Mouse (Mus musculus): ENCODE results near the gene Me3. TPM values are rescaled to one million over a fixed set of nuclear protein-coding genes. Genes with fewer than 3 reads are reported as not detected.

The Me3 gene
- polyA plus RNA-seq, 1 experiment from 2014 or later = 0.09 TPM

- ATAC-seq (ENCODE audit: low read depth) = no peak
- WGBS (ENCODE audit: insufficient replicate concordance) = 41% methylated on average over 2 of the region's 2 CpGs
- Histone ChIP-seq H3K4me3 (replicated peaks) (no peak overlapping the region), H3K9me3 (replicated peaks) (no peaks in the 10 kb centered on the region), H3K36me3 (no peaks in the 10 kb centered on the region), H3K9ac (no peak overlapping the region), H3K4me2 (no peak overlapping the region), H3K27me3 (no peaks in the 10 kb centered on the region), H3K4me1 (replicated peaks) (no peaks in the 10 kb centered on the region), H3K27ac (no peak overlapping the region)
- DNase-seq = no peak
Measured at GRCm38 (mm10) chr7:89749183-89749582, 117.0 kb downstream of the Me3 start.

- H3K4me3 ChIP-seq (replicated peaks) = no peak overlapping the region
- no peaks in the 10 kb centered on the region for H3K9me3 ChIP-seq (replicated peaks)
- no peak overlapping the region for H3K9ac ChIP-seq
- 67% methylated on average over 5 of the region's 5 CpGs for WGBS (ENCODE audit: insufficient replicate concordance)
- H3K4me2 ChIP-seq = no peak overlapping the region
- ATAC-seq (ENCODE audit: low read depth) = no peak
- no peak overlapping the region for H3K27ac ChIP-seq
- DNase-seq = no peak
- no peaks in the 10 kb centered on the region for H3K36me3 ChIP-seq
- no peaks in the 10 kb centered on the region for H3K4me1 ChIP-seq (replicated peaks)
- H3K27me3 ChIP-seq = no peaks in the 10 kb centered on the region
Measured at GRCm38 (mm10) chr7:89766678-89767508, 134.7 kb downstream of the Me3 start.

GRCm38 (mm10) chr7:89769106-89769896, 137.1 kb downstream of the Me3 start:
- no peak for ATAC-seq (ENCODE audit: low read depth)
- no peak for DNase-seq

GRCm38 (mm10) chr7:89770021-89770420, 137.8 kb downstream of the Me3 start:
- H3K4me1 ChIP-seq (replicated peaks) = no peaks in the 10 kb centered on the region
- H3K27ac ChIP-seq = no peak overlapping the region
- WGBS (ENCODE audit: insufficient replicate concordance) = 59% methylated on average over 6 of the region's 6 CpGs
- DNase-seq (no peak), ATAC-seq (ENCODE audit: low read depth) (no peak)
- H3K9me3 ChIP-seq (replicated peaks) = no peaks in the 10 kb centered on the region
- H3K27me3 ChIP-seq = no peaks in the 10 kb centered on the region
- H3K4me3 ChIP-seq (replicated peaks) = no peak overlapping the region
- H3K9ac ChIP-seq = no peak overlapping the region
- H3K4me2 ChIP-seq = no peak overlapping the region
- no peaks in the 10 kb centered on the region for H3K36me3 ChIP-seq

More at GRCm38 (mm10) chr7:89769106-89769896, 137.1 kb downstream of the Me3 start:
- Histone ChIP-seq H3K4me2 (no peak overlapping the region), H3K36me3 (no peaks in the 10 kb centered on the region), H3K9ac (no peak overlapping the region), H3K4me3 (replicated peaks) (no peak overlapping the region), H3K4me1 (replicated peaks) (no peaks in the 10 kb centered on the region), H3K27ac (no peak overlapping the region), H3K9me3 (replicated peaks) (no peaks in the 10 kb centered on the region), H3K27me3 (no peaks in the 10 kb centered on the region)
- 33% methylated on average over 9 of the region's 9 CpGs for WGBS (ENCODE audit: insufficient replicate concordance)

GRCm38 (mm10) chr7:89772906-89773305, 140.7 kb downstream of the Me3 start:
- no peak for ATAC-seq (ENCODE audit: low read depth)
- H3K9me3 ChIP-seq (replicated peaks) = no peaks in the 10 kb centered on the region
- H3K27me3 ChIP-seq = no peaks in the 10 kb centered on the region
- H3K4me3 ChIP-seq (replicated peaks) = no peak overlapping the region
- no peak overlapping the region for H3K9ac ChIP-seq
- H3K4me1 ChIP-seq (replicated peaks) = no peaks in the 10 kb centered on the region
- no peaks in the 10 kb centered on the region for H3K36me3 ChIP-seq
- no peak for DNase-seq
- H3K4me2 ChIP-seq = no peak overlapping the region
- 71% methylated on average over 5 of the region's 5 CpGs for WGBS (ENCODE audit: insufficient replicate concordance)
- no peak overlapping the region for H3K27ac ChIP-seq

- Histone ChIP-seq H3K27me3 (no peaks in the 10 kb centered on the region), H3K4me2 (no peak overlapping the region), H3K27ac (no peak overlapping the region), H3K36me3 (no peaks in the 10 kb centered on the region), H3K4me1 (replicated peaks) (no peaks in the 10 kb centered on the region), H3K9me3 (replicated peaks) (no peaks in the 10 kb centered on the region), H3K4me3 (replicated peaks) (no peak overlapping the region), H3K9ac (no peak overlapping the region)
- DNase-seq (no peak), ATAC-seq (ENCODE audit: low read depth) (no peak)
- WGBS (ENCODE audit: insufficient replicate concordance) = 60% methylated on average over 3 of the region's 3 CpGs
Measured at GRCm38 (mm10) chr7:89773352-89773921, 141.2 kb downstream of the Me3 start.

- 35% methylated on average over 2 of the region's 2 CpGs for WGBS (ENCODE audit: insufficient replicate concordance)
- Histone ChIP-seq H3K4me1 (replicated peaks) (no peaks in the 10 kb centered on the region), H3K27ac (no peak overlapping the region), H3K4me2 (no peak overlapping the region), H3K27me3 (no peaks in the 10 kb centered on the region), H3K4me3 (replicated peaks) (no peak overlapping the region), H3K9me3 (replicated peaks) (no peaks in the 10 kb centered on the region), H3K9ac (no peak overlapping the region), H3K36me3 (no peaks in the 10 kb centered on the region)
- ATAC-seq (ENCODE audit: low read depth) (no peak), DNase-seq (no peak)
Measured at GRCm38 (mm10) chr7:89773926-89774325, 141.7 kb downstream of the Me3 start.

GRCm38 (mm10) chr7:89775848-89776247, 143.7 kb downstream of the Me3 start:
- Histone ChIP-seq H3K36me3 (no peaks in the 10 kb centered on the region), H3K9ac (no peak overlapping the region), H3K4me3 (replicated peaks) (no peak overlapping the region), H3K4me1 (replicated peaks) (no peaks in the 10 kb centered on the region), H3K27me3 (no peaks in the 10 kb centered on the region), H3K4me2 (no peak overlapping the region), H3K27ac (no peak overlapping the region), H3K9me3 (replicated peaks) (no peaks in the 10 kb centered on the region)
- 74% methylated on average over 2 of the region's 2 CpGs for WGBS (ENCODE audit: insufficient replicate concordance)
- ATAC-seq (ENCODE audit: low read depth) (no peak), DNase-seq (no peak)

GRCm38 (mm10) chr7:89781391-89781790, 149.2 kb downstream of the Me3 start:
- Histone ChIP-seq H3K4me2 (no peak overlapping the region), H3K9me3 (replicated peaks) (no peaks in the 10 kb centered on the region), H3K27ac (no peak overlapping the region), H3K27me3 (no peaks in the 10 kb centered on the region), H3K4me3 (replicated peaks) (no peak overlapping the region), H3K4me1 (replicated peaks) (no peaks in the 10 kb centered on the region), H3K9ac (no peak overlapping the region), H3K36me3 (no peaks in the 10 kb centered on the region)
- DNase-seq (no peak), ATAC-seq (ENCODE audit: low read depth) (no peak)
- WGBS (ENCODE audit: insufficient replicate concordance) = 32% methylated on average over 1 of the region's 1 CpGs

- WGBS (ENCODE audit: insufficient replicate concordance) = 72% methylated on average over 7 of the region's 7 CpGs
- DNase-seq = no peak
- H3K9ac ChIP-seq = no peak overlapping the region
- no peak overlapping the region for H3K27ac ChIP-seq
- H3K9me3 ChIP-seq (replicated peaks) = no peaks in the 10 kb centered on the region
- H3K4me1 ChIP-seq (replicated peaks) = no peaks in the 10 kb centered on the region
- no peaks in the 10 kb centered on the region for H3K36me3 ChIP-seq
- no peaks in the 10 kb centered on the region for H3K27me3 ChIP-seq
- no peak overlapping the region for H3K4me2 ChIP-seq
- H3K4me3 ChIP-seq (replicated peaks) = no peak overlapping the region
- no peak for ATAC-seq (ENCODE audit: low read depth)
Measured at GRCm38 (mm10) chr7:89787735-89788134, 155.5 kb downstream of the Me3 start.

GRCm38 (mm10) chr7:89792576-89792975, 160.4 kb downstream of the Me3 start:
- no peak overlapping the region for H3K9ac ChIP-seq
- no peaks in the 10 kb centered on the region for H3K9me3 ChIP-seq (replicated peaks)
- WGBS (ENCODE audit: insufficient replicate concordance) = 71% methylated on average over 1 of the region's 1 CpGs
- no peaks in the 10 kb centered on the region for H3K4me1 ChIP-seq (replicated peaks)
- H3K4me3 ChIP-seq (replicated peaks) = no peak overlapping the region
- no peaks in the 10 kb centered on the region for H3K36me3 ChIP-seq
- no peaks in the 10 kb centered on the region for H3K27me3 ChIP-seq
- no peak for DNase-seq
- no peak overlapping the region for H3K4me2 ChIP-seq
- no peak for ATAC-seq (ENCODE audit: low read depth)
- H3K27ac ChIP-seq = no peak overlapping the region
